Mouse (Mus musculus) cerebellum, adult 11-12 months (tissue): ENCODE measurements around the gene Sh3pxd2a.

ENCODE experiments used
- DNase-seq: peaks from one replicate; pipeline ENCODE4 v3.0.0; 2022

Gene Sh3pxd2a

DNA sequence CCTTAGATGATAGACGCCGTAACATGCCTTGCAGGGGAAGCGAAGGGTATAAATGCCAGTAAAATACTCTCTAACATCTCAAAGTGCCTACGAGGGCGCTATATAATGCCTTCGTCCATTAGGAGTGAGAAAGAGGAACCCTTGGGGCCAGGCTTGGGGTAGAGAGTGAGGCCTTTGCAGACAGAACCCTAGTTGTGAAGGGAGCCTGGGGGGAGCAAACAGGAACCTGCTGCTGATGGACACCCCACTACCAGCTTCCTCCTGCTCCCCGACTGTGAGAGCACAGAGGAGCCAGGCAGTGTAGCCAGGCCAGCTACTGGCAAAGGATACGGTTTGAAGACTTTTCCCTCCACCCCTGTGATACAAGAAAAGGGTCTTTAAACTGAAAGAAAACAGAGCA is 200.6 kb downstream of the Sh3pxd2a start:
- no peak for DNase-seq

DNA sequence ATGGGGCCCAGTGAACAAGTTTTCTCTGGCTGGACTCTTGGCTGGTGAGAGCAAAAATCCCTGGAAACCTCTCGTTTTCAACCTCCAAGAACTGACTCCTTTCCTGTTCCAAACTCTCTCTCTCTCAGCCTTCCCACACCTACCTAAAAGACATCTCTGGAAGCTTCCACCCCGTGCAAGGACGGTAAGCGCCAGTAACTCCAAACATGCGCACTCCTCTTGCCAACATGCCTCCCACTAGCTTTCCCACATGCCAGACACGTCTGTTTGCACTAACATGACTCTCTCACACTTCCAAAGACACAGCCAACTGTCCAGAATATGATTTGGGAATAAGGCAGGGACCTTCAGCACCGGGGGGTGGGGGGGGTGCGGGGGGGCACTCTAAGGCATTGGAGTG is 203.0 kb downstream of the Sh3pxd2a start:
- no peak for DNase-seq

DNA sequence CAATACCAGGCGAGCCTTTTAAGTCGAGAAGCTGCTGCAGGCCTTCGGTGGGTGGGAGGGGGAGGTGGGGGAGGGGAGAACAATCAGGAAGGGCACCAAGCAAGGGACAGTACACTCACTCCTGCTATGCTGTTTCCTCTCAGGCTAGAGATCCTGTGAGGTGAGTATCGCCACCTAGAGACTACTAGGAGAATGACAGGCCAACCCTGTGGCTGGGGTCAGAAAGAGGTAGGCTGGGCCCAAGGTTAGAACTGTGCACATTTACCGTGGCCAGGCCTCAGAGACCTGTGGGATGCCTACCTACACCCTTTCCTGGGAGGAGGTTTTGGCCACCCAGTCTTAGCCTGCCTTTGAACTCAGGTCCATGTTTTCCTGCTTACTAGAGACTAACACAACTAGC is 204.6 kb downstream of the Sh3pxd2a start:
- DNase-seq: no peak

DNA sequence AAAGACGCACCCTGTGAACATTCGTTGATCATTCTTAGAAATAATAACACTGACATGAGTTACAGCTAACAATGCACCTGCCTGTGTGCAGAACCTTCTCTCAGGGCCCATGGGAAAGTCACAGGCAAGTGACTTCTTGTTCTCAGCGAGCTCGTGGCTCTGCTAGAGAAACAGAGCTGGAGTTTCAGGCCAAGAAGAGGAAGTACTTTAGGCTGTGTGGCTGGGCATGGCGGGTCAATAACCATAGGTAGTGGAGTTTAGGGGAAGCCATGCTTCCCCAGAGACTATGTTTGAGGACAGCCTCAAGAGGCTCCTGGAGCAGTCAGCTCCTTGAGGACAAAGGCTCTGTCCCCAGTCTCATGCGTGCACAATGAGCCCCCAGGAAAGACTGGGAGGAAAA is 208.3 kb downstream of the Sh3pxd2a start:
- no peak for DNase-seq

DNA sequence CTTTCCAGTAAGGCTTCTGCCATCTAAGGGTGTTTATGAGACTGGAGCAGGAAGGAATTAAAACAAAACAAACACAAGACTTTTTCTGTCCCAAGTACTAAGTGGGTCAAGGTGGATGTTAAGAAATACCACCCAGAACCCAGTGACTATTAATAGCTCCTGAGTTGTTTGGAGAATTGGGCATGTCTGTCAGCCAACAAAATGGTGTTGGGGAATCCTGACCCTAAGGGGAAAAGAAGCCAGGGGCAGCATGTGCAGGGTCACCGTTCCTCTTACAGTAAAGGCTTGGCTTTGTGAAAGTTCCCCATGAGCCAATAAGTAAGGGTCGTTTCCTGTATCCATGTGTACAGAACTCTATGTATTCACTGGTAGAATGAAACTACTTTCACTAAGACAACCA is 209.2 kb downstream of the Sh3pxd2a start:
- no peak for DNase-seq

DNA sequence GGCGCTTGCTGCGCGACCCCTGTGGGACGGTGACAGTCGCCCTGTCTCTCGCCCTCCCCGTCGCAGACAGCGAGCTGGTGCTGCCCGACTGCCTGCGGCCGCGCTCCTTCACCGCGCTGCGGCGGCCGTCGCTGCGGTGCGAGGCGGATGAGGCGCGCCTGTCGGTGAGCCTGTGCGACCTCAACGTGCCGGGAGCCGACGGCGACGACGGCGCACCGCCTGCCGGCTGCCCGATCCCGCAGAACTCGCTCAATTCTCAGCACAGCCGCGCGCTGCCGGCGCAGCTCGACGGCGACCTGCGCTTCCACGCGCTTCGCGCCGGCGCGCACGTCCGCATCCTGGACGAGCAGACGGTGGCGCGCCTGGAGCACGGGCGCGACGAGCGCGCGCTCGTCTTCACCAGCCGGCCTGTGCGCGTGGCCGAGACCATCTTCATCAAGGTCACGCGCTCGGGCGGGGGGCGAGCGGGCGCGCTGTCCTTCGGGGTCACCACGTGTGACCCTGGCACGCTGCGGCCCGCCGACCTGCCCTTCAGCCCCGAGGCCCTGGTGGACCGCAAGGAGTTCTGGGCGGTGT is 211.1 kb downstream of the Sh3pxd2a start:
- DNase-seq: no peak

DNA sequence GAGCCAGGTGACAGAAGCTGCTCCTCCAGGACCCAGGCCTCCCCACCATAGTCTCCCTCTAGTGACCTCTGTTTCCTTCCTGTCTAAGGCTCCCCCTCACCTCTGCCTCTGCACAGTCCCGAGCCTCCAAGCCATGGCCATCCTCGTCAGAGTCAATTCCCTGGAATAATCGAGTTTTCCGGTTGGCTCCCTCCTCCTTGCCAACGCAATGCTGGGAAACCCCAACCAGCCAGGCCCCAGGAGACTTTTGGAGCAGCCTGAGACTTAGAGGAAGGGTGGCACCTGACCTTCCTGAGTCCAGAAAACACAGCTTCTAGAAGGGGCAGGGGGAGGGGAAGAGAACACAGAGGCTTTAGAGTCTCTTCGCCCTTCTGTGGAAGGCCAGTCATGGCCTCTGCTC is 213.3 kb downstream of the Sh3pxd2a start:
- DNase-seq: no peak

DNA sequence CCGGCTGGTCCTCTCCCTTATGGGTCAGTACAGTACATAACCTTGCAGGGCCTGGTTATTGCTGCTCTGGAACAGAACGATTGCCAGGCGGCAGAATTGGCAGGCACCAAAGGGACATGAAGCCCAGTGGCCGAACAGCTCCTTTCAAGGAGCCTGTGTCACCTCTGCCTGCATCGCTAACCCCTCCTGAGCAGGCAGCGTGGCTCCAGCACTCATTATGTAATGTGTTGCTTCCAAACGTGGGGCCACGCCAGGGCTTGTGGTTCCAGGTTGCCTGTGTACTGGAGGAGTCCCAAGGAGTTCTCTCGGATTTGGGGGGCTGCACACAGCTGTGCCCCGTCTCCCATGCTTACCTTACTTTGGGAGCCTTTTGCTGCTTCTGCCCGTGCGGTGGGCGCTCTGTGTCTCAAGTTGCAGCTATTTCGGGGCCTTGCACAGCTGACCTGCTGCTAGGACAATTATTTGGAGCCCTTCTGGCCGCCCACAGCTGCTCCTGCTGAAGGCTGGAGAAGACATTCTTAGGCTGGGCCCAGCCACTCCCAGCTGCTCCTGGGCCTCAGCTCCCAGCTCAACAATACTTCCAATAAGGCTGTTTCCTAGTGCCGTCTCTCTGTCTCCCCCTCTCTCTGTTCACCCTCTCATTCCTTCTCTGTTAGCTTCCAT is 215.2 kb downstream of the Sh3pxd2a start:
- DNase-seq: no peak

DNA sequence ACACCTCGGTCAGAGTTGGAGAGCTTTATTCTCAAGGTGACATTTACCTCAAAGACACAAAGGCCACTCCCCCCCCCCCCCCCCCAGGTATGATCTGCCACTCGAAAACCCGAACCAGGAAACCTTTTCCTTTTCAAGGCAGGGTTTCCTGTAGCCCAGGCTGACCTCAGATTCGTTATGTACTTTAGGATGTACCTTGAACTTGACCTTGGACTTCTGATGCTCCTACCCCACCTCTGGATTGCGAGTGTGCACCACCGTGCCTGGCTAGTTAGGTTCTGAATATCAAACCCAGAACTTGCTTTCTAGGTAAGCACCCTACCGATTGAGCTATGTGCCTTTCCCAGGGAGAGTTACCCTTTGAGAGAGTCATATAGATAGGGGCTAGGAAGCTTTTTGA is 215.9 kb downstream of the Sh3pxd2a start:
- DNase-seq: no peak

DNA sequence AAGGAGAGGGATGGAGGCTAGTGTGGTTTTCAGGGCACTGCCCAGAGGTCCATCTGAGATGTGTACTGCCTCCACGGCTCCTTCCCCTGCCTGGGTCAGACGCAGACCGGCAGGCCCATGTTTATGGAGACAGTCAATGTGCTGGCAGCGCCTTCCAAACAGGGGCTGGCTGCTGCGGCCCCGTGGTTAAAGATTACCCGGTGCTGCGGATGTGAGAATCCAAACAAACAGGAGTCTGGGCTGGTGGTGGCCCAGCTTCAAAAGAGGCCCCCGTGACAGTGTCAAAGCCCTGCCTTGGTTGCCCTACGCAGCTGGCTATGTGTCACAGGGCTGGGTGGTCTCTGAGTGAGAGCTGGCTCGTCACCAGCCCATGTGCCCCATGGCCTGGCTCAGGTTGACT is 216.4 kb downstream of the Sh3pxd2a start:
- DNase-seq: no peak

DNA sequence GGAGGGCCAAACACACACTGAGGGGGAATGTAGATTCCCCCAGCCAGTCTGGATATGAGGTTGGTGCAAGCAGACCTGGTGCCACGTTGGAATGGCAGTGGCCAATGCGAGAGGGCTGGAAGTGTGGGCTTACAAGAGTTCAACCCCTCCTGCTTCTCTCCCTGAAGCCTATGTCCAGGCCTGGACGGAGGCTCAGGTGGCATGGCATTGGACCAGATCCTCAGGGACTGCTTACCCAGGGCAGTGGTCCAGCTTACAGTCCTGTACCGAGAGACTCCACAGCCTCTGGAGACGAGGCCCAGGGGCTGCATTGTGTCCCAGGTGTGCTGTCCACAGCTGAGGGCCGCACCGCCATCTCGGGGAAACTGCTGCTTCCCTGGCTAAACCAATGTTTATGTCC is 218.7 kb downstream of the Sh3pxd2a start:
- no peak for DNase-seq

DNA sequence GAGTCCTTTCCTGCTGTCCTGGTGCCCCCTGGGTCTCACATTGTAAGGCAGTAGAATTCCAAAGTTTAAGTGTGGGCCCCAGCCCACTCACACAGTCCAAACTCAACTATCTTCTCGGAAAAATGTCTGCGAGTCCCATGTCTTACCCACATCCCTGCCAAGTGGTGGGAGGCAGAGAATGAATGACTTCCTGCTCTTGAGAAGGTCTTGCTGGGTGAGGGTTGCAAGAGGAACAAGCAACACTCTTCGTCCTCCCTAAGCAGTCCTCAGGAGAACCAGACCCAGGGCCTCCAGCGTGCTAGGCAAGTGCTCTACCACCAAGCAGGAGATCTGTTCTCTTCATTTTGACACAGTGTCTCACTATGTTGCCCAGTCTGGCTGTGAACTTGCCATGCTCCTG is 222.0 kb downstream of the Sh3pxd2a start:
- no peak for DNase-seq

DNA sequence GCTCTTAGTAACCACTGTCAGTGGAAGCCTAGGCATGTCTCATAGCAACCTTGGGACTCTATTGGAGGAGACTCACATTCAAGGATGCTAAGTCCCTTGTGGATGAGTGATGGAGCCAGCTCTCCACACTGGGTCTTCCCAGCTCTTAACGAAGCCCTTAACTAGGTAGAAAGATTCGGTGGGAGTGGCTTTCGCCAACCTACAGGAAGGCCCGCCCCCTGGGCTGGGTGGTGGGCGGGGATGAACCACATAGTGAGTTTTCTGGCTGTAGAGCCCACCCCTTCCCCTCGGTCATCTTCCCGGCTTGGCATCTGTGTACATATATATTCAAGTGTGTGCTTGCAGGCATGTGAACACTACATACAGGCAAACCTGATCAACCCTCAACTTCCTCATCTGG is 223.2 kb downstream of the Sh3pxd2a start:
- no peak for DNase-seq

DNA sequence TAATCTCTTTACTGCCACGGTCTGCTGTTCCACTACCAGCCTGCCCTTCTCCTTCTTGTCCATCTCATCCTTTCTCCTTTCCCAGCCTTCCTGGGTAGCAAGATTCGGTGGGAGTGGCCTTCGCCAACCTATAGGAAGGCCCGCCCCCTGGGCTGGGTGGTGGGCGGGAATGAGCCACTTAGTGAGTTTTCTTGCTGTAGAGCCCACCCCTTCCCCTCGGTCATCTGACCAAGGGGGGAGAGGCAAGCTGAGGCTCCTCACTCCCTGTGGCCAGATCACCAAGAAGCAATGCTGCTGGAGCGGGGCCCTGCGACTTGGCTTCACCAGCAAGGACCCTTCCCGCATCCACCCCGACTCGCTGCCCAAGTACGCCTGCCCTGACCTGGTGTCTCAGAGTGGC is 224.1 kb downstream of the Sh3pxd2a start:
- DNase-seq: peak; percentile 39

DNA sequence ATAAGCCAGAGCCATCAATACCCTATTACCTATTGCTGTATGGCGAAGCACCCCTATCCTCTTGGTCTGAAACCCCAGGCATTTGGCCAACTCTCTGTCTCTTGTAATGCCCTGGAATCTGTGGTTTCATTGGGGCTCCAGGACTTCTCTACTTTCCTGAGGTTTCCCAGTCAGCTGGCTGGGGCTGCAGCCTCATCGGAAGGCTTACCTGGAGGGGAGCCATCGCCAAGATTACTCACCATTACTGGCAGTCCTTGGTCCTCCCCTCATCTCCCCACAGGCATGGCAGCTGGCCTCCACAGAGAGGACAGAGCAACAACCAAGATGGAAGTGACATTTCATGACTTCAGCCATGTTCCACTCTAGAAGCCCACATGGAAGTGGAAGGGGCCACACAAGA is 231.1 kb downstream of the Sh3pxd2a start:
- DNase-seq: no peak

DNA sequence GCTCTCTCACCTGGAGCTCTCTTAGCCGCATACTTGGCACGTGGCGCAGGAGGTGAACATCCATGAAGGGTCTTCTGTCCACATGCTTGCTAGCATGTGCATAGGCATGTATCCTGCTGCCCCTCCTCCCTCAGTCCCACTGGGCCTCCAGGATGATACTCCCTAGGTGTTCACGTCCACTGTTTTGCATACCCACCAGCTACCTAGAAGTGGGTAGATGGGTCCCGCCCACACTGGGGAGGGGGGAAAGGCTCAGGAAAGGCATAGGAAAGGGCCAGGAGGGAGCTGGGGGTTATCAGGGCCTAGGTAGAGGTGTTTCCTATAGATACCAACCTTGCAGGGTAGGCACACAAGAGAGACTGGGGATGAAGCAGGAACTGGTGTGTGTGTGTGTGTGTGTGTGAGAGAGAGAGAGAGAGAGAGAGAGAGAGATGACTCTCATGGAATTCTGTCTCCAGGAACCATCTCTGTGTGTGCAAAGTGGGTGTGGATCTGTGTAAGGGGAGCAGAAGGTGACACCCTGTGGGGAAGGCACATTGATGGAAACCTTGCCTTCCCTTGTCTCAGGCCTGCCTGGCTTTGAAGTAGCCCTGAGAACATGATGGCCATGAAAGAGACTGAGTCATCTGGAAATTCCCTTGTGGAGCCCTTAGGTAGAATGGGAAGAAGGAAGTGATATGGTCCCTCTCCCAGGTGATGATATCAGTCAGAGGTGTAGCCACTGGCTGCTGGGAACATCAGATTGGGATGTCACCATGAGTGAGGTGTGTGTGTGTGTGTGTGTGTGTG is 231.9 kb downstream of the Sh3pxd2a start:
- no peak for DNase-seq

DNA sequence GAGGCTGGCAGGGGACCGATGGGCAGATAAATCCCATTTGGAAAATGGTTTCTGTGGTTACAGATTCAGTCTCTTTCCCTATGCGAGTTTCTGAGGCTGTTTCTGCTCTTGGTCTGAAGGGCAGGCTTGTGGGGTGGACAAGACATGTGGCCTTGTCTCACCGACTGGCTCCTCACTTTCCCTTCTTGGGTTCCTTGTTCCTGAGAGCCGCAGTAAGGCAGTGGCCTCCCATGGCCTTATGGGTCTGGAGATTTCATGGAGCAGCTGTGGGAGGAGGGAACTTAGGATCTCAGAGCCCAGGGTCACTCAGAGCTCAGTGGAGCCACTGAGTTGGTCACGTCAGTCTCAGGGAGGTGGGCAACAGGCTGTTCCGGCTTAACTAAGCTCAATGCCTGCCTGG is 232.8 kb downstream of the Sh3pxd2a start:
- no peak for DNase-seq

DNA sequence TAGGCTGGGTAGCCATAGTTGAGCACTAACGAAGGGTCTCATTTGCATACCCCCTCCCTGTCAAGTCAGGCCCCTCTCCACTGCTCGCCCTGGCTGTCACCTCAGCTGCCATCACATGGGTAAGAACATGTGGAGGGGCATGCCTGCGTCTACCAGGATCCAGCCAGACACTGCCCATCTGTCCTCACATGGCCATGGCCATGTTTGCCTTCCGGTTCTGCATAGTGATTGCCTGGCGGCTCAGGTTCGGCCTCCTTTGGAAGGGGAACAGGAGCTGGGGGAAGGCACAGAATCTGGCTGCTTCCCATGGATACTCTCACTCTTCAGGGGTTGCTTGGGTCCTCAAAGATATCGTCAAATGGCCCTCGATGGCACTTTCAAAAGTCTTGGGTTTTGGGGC is 233.5 kb downstream of the Sh3pxd2a start:
- no peak for DNase-seq

DNA sequence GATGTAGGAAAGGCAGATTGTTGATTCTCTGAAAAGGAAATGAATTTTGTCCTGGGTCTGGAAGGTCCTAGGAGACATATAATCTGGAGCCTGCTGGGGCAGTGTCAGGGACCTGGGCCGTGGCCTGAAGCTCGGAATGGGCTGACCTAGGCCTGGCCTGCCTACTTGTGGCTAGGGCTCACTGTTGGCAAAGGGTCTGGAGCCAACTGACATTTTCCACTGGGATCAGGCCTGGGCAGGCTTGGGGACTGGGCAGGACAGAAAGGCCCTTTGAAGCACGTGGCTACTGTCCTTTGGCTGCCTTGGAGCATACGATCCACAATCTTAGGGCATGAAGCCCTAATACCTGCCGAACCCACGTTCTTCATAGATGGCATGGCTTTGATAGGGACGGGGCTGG is 234.1 kb downstream of the Sh3pxd2a start:
- DNase-seq: no peak

DNA sequence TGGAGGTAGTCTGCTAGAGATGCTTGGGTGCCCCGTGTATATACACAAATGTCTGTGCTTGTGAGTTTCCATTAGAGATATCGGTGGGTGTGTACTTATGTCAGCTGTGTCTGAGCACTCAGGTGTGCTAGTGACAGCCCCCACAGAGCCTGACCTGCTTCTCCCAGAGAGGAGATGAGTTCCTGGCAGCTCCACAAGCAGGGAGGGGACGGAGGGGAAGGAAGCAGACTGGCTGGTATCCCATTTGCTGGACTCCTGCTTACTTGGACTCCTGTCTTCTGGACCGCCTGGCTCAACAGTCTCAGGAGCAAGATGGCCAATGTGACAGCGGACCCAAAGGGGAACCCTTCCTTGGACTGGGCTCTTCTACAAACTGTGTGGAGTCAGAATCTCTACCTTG is 234.7 kb downstream of the Sh3pxd2a start:
- peak; percentile 94 for DNase-seq

DNA sequence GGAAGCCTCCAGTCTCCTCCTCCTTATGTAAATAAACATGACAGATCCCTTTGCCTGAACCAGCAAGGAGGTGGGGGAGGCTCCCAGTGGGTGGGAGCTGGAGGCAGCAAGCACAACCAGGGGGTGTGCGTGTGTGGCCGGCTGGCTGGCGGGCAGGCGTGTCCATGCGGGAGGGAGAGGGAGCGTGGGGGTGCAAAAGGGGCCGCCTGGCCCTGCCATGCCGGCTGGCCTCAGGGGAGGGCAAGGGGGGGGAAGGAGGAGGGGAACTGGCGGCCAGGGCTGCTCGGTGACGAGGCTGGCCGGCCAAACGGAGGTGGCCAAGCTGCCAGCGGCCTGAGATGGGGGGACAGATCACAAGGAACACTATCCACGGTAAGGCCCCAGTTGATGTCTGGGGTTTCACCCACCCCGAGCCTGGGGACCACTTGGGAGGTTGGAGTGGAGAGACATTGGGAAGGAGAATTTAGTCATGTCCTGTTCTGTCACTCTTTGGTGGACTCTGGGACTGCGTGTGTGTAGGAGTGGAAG is 235.4 kb downstream of the Sh3pxd2a start:
- DNase-seq: peak; percentile 89

DNA sequence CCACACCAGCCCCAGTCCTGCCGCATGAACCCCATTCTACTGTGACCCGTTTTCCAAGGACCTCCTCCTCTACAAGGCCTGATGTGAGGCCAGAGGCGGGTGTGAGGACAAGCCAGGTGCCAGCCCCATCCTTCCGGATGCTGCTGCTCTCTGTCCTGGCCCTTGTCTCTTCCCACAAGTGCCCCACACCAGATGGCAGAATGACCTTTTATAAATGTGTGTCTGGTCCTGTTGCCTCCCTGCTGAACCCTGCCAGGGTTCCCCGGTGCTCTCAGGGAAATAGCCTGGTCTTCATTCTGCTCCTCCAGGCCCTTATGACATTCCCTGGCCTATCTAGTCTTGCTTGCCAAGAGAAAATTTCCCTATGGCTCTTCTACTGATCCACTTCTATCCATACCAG is 238.4 kb downstream of the Sh3pxd2a start:
- peak; percentile 82 for DNase-seq

DNA sequence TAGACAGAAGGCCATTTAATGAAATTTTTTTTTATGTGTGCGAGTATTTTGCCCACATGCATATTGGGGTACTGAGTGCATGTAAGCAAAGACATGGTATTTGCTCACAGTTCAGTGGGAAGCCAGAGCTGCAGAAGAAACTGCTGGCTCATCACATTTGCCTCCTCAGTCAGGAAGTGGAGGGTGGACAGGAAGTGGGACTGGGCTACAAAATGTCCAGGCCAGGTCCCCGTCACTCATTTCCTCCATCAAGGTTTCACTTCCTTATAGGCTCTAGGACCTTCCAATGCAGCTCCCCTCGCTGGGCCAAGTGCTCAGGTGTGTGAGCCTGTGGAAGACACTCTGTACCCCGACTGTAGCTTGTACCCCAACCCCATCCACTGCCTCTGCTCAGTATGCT is 239.5 kb downstream of the Sh3pxd2a start:
- no peak for DNase-seq

DNA sequence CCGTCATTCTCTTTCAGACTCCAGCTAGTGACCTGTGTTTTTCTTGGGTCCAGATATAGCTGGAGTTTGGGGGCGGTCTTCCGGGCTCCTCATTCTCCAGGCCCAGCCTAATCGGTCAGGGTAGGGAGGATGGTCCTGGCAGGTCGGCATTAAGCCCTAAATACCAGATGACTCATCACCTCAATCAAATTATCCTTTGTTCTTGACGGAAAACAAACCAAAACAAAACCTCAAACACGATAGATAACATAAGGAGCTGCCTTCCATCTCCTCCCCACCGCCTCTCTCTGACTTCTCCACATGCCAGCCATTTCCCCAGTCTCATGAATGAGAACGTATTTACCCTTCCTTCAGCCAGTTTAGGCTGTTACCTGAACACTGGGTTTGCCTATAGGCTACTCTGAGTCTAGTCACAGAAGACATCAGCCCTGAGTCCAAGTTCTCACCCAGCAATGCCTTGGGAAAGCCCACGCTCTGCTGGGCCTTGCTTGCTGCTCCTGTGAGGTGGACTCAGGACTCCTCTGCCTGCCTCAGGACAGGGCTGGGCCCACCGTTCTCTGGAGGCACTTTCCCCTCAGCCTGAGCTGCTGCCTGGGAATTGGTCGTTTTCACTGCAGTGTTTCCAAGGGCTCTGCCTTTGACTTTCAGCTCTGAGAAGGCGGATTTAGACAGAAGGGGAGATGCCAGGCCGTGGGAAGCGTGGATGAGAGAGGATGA is 241.2 kb downstream of the Sh3pxd2a start:
- DNase-seq: no peak
